Mouse (Mus musculus) heart, embryonic 14.5 days (tissue): ENCODE measurements around the gene Olfr586. TPM values are rescaled to one million over a fixed set of nuclear protein-coding genes. Genes with fewer than 3 reads are reported as not detected.

Source experiments
- polyA plus RNA-seq: library from polyadenylated mRNA; unstranded; fragments of >200 nt; fragmentation: Nextera tagmentation; extraction: Ambion mirVana; gene quantifications from 2 replicates; pipeline ENCODE4 v1.2.1, GENCODE M21; 2014

Olfr586 gene
- polyA plus RNA-seq, 1 experiment from 2014 or later: not detected

Other genes with a start within 250 kb of the Olfr586 start
- not detected in 2 replicates for gene Olfr568, start 248.5 kb downstream of the Olfr586 start, polyA plus RNA-seq
- not detected in 2 replicates for gene Olfr569, start 234.8 kb downstream of the Olfr586 start, polyA plus RNA-seq
- gene Olfr570, start 231.1 kb downstream of the Olfr586 start, polyA plus RNA-seq: not detected in 2 replicates
- not detected in 2 replicates for gene Olfr571, start 208.1 kb downstream of the Olfr586 start, polyA plus RNA-seq
- not detected in 2 replicates for gene Olfr572, start 201.2 kb downstream of the Olfr586 start, polyA plus RNA-seq
- gene Olfr573-ps1, start 183.1 kb downstream of the Olfr586 start, polyA plus RNA-seq: not detected in 2 replicates
- not detected in 2 replicates for gene Olfr574, start 177.2 kb downstream of the Olfr586 start, polyA plus RNA-seq
- not detected in 2 replicates for gene Olfr575, start 166.9 kb downstream of the Olfr586 start, polyA plus RNA-seq
- not detected in 2 replicates for gene Olfr576, start 163.0 kb downstream of the Olfr586 start, polyA plus RNA-seq
- not detected in 2 replicates for gene Olfr577, start 149.7 kb downstream of the Olfr586 start, polyA plus RNA-seq
- gene Olfr578, start 136.3 kb downstream of the Olfr586 start, polyA plus RNA-seq: not detected in 2 replicates
- gene Olfr582, start 87.6 kb downstream of the Olfr586 start, polyA plus RNA-seq: not detected in 2 replicates
- gene Olfr583, start 74.3 kb downstream of the Olfr586 start, polyA plus RNA-seq: not detected in 2 replicates
- not detected in 2 replicates for gene Olfr584, start 43.8 kb downstream of the Olfr586 start, polyA plus RNA-seq
- not detected in 2 replicates for gene Olfr585, start 27.9 kb downstream of the Olfr586 start, polyA plus RNA-seq
- gene Olfr588-ps1, start 15.2 kb upstream of the Olfr586 start, polyA plus RNA-seq: not detected in 2 replicates
- not detected in 2 replicates for gene Olfr589, start 30.7 kb upstream of the Olfr586 start, polyA plus RNA-seq
- not detected in 2 replicates for gene Olfr591, start 52.7 kb upstream of the Olfr586 start, polyA plus RNA-seq
- gene Olfr592, start 59.2 kb upstream of the Olfr586 start, polyA plus RNA-seq: not detected in 2 replicates
- not detected in 2 replicates for gene Olfr593, start 86.2 kb upstream of the Olfr586 start, polyA plus RNA-seq
- not detected in 2 replicates for gene Olfr594, start 91.4 kb upstream of the Olfr586 start, polyA plus RNA-seq
- not detected in 2 replicates for gene Usp17ld, start 126.9 kb upstream of the Olfr586 start, polyA plus RNA-seq
- not detected in 2 replicates for gene Olfr596, start 180.0 kb upstream of the Olfr586 start, polyA plus RNA-seq
- not detected in 2 replicates for gene Olfr597, start 190.7 kb upstream of the Olfr586 start, polyA plus RNA-seq
- gene Olfr598, start 197.9 kb upstream of the Olfr586 start, polyA plus RNA-seq: not detected in 2 replicates
- not detected in 2 replicates for gene Olfr599, start 210.3 kb upstream of the Olfr586 start, polyA plus RNA-seq
- not detected in 2 replicates for gene Olfr600, start 224.0 kb upstream of the Olfr586 start, polyA plus RNA-seq
- gene Olfr601, start 237.0 kb upstream of the Olfr586 start, polyA plus RNA-seq: not detected in 2 replicates